Mouse (Mus musculus) gastrocnemius, adult 18-20 months (tissue): ENCODE data around the gene Serpinb11. TPM values are rescaled to one million over a fixed set of nuclear protein-coding genes. Genes with fewer than 3 reads are reported as not detected.

Source experiments
- DNase-seq: peaks from one replicate; pipeline ENCODE4 v3.0.0; 2021; ENCODE audit warnings: low spot score
- long read RNA-seq, 2 experiments: library from polyadenylated mRNA; stranded (forward); transcript quantifications; one replicate each; pipeline ENCODE4 v2.0.0; 2021
- total RNA-seq, 2 experiments: library from RNA; stranded (reverse); gene quantifications; 2 replicates each; pipeline ENCODE4 v1.2.3; 2021

Serpinb11 gene
- not detected for total RNA-seq
- long read RNA-seq, experiment 1: 0 reads
- long read RNA-seq, experiment 2: 0 reads

GRCm38 (mm10) chr1:107360898-107361297 is at the start of gene Serpinb11:
Serpinb11 (plus strand) TSS chr1:107361198.
- DNase-seq: no peak

GRCm38 (mm10) chr1:107345979-107346378 is 15.0 kb upstream of the Serpinb11 start:
- no peak for DNase-seq

DNA sequence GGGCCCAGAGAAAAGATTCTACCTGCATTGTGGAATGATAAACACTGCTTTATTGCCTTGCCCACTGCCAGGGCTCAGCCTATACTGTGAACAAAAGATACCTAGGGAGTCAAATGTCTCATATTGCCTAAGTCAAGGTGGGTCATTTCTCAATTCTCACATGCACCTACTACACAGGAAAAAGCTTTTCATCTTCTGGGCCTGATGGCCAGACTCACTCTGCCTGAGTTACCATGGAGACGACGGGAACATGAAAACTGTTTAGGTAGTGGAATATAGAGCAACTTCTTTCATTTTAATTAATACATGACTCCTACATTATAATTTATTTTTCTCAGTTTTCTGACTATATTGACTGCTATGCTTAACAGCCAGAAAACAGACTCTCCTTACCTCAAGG is 14.2 kb upstream of the Serpinb11 start:
- no peak for DNase-seq

- DNase-seq: no peak
These were observed 10.6 kb upstream of the Serpinb11 start for GRCm38 (mm10) chr1:107350392-107350791.

GRCm38 (mm10) chr1:107351115-107351514 is 9.9 kb upstream of the Serpinb11 start:
- DNase-seq: no peak

- DNase-seq: no peak
These were observed 8.0 kb upstream of the Serpinb11 start for GRCm38 (mm10) chr1:107353046-107353445.

DNA sequence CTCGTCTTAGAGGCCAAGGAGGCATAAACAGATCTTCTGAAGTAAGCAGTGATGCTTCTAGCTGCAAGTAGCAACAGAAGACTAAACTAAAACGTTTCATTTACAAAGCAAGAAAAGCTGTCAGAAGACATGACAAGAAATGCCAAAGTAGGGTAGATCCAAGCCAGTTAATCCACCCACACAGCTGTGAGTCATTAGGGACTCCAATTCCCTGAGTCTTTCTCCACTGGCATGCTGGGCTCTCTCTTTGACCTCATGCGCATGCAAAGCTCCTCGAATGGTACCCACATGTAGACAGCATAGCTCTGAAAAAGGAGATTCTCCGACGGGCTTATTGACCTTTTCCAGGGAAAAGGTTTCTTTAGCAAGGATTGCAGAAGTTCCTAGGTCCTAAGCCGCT is 5.0 kb downstream of the Serpinb11 start:
- no peak for DNase-seq

DNA sequence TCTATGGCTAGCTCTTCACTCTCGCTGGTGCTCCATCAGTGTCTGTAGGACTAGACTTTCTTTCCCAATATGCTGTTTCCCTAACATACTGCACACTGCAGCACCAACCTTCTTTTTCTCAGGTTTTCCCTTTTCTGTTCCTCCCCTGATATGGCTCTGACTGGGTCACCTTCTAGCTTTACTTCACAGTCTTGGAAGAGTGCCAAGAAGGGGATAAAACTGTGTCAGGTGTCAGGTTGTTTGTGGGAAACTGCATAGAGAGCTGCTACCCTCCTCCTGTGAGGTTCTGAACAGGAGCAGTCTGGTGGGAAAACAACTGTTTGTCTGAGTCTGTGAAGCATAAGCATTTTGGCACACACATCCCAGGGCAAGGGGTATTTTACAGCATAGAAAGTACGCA is 7.9 kb downstream of the Serpinb11 start:
- DNase-seq: no peak

DNA sequence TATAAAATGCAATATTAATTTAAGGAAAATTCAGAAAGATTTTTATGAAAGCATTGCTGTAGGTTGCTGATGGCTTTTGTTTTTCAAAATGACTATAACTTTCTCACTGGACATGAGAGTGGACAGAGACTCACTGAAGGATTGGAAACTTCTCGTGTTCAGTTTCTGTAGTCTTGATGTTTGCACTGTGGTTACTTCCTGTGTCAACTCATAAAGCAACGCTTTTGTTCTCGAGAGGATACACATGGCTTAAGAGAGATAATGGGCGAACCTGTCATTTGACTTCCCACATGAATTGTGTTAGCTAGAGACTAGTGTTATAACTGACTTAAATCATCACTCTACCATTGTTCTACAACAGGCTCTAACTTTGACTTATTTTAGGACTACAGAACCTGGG is 16.0 kb downstream of the Serpinb11 start:
- no peak for DNase-seq

GRCm38 (mm10) chr1:107378368-107378767 is 17.4 kb downstream of the Serpinb11 start:
- DNase-seq: no peak

GRCm38 (mm10) chr1:107381491-107381890 is 20.5 kb downstream of the Serpinb11 start:
- DNase-seq: no peak

- DNase-seq: no peak
These were observed 21.4 kb downstream of the Serpinb11 start for GRCm38 (mm10) chr1:107382404-107382803.

GRCm38 (mm10) chr1:107384532-107384931 is 23.5 kb downstream of the Serpinb11 start:
- no peak for DNase-seq

- no peak for DNase-seq
These were observed 28.8 kb downstream of the Serpinb11 start for GRCm38 (mm10) chr1:107389753-107390152.

- no peak for DNase-seq
These were observed 36.5 kb downstream of the Serpinb11 start for GRCm38 (mm10) chr1:107397481-107397880.

DNA sequence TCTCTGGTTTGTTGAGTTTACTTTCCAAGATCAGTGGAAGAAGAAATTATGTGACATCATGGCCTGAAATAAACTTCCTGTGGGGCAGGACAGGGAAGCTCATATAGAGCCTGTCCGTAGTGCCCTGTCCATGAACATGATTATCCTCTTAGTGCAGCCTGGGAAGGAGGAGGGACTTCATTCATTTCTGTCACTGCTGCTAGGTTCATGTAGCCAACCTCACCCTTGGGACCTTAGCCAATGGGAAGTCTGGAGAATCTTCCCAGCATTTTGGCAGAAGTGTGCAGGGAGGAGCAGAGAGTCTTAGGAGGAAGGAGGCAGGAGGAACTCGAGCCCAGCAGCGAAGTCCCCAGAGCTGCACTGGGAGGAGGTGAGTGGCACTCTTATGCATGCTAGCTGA is 38.4 kb downstream of the Serpinb11 start, which contains the start of gene Serpinb7:
Serpinb7 (plus strand) TSS at position 301 of the 400 bp plus-strand sequence.
- no peak for DNase-seq

- DNase-seq: no peak
These were observed 41.1 kb downstream of the Serpinb11 start for GRCm38 (mm10) chr1:107402082-107402481.

GRCm38 (mm10) chr1:107414650-107415049 is 53.7 kb downstream of the Serpinb11 start:
- no peak for DNase-seq

- DNase-seq: no peak
These were observed 61.5 kb downstream of the Serpinb11 start for GRCm38 (mm10) chr1:107422487-107422886.

Other genes with a start within 250 kb of the Serpinb11 start
- not detected for gene Serpinb3b, start 82.8 kb upstream of the Serpinb11 start, total RNA-seq
- not detected for gene Serpinb3c, start 82.8 kb upstream of the Serpinb11 start, total RNA-seq
- gene Serpinb7, start 38.5 kb downstream of the Serpinb11 start, total RNA-seq: under 1 TPM in 1 of 2 experiments, not detected in 1; 0.85 TPM
- gene Serpinb2, start 150.2 kb downstream of the Serpinb11 start, total RNA-seq: not detected
- 1 to 10 TPM in 1 of 2 experiments, under 1 TPM in 1; 0.55 to 3.5 TPM for gene Serpinb8, start 228.8 kb downstream of the Serpinb11 start, total RNA-seq